Mouse (Mus musculus) lung, embryonic 16.5 days (tissue): ENCODE measurements around the gene Creb3l1. TPM values are rescaled to one million over a fixed set of nuclear protein-coding genes. Genes with fewer than 3 reads are reported as not detected.

Source experiments
- ATAC-seq: fragments of 200-750 bp; cut with Nextera tagmentation; 2 replicates; pipeline ENCODE4 v1.8.0; 2017; ENCODE audit warnings: low read depth, mild to moderate bottlenecking, moderate library complexity
- H3K27ac ChIP-seq: fragments of 300-500 bp; sonication (generic); 2 replicates; pipeline ENCODE4 v1.5.1; 2014; ENCODE audit warnings: mild to moderate bottlenecking, control low read depth, low read length
- H3K27me3 ChIP-seq: fragments of 300-500 bp; sonication (generic); 2 replicates; pipeline ENCODE4 v1.6.1; 2014; ENCODE audit warnings: low read depth, low read length, mixed read lengths; ENCODE audit not compliant: control insufficient read depth, insufficient read depth
- H3K36me3 ChIP-seq: fragments of 300-500 bp; sonication (generic); 2 replicates; pipeline ENCODE4 v1.6.1; 2014; ENCODE audit warnings: low read length; ENCODE audit not compliant: control insufficient read depth, insufficient read depth
- H3K4me1 ChIP-seq: fragments of 300-500 bp; sonication (generic); replicated peaks from 2 replicates; pipeline ENCODE4 v1.6.1; 2014; ENCODE audit warnings: low read length, mixed read lengths; ENCODE audit not compliant: control insufficient read depth, insufficient read depth
- H3K4me2 ChIP-seq: fragments of 300-500 bp; sonication (generic); 2 replicates; pipeline ENCODE4 v1.6.1; 2014; ENCODE audit warnings: low read depth, low read length, control low read depth
- H3K4me3 ChIP-seq: fragments of 300-500 bp; sonication (generic); 2 replicates; pipeline ENCODE4 v1.5.1; 2014; ENCODE audit warnings: mild to moderate bottlenecking, low read length, control low read depth
- H3K9ac ChIP-seq: fragments of 300-500 bp; sonication (generic); 2 replicates; pipeline ENCODE4 v1.6.1; 2014; ENCODE audit warnings: low read length, control low read depth
- H3K9me3 ChIP-seq: fragments of 300-500 bp; sonication (generic); 2 replicates; pipeline ENCODE4 v1.6.1; 2016; ENCODE audit warnings: low read length; ENCODE audit not compliant: control insufficient read depth
- WGBS: fragments of 180-500 bp; shearing (Covaris S2); extraction: QIAGEN DNeasy Blood & Tissue Kit; methylation state at CpG from one replicate; pipeline ENCODE4 v1.1.7; 2014; 5-methylcytosine and 5-hydroxymethylcytosine counted together
- polyA plus RNA-seq: library from polyadenylated mRNA; unstranded; fragments of >200 nt; fragmentation: Nextera tagmentation; extraction: Ambion mirVana; gene quantifications from 2 replicates; pipeline ENCODE4 v1.2.1, GENCODE M21; 2015

The Creb3l1 gene
- polyA plus RNA-seq, 1 experiment from 2014 or later = 15.1 TPM

DNA sequence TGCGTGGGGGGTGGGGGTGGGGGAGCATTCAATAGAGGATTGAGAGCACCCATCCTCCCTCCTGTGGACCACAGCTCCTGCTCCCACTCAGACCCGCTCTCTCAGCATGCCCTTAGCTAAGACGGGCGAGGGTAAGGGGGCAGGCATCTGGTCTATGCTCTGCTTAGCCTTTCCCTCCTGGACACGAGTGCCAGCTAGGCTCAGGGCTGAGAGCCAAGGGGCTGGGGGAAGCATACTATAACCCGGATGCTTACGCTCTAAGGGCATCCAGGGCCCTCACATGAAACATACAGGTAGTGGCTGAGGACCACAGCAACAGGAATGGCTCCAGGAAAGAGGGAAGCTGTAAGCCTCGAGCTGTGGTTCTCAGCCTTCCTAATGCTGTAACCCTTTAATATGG, 66.3 kb downstream of the Creb3l1 start:
- Histone ChIP-seq H3K4me1 (peaks cover 75% of the 10 kb centered on the region), H3K36me3 (no peaks in the 10 kb centered on the region), H3K9ac (0 out of 2 replicates have a peak overlapping the region, but pooled peaks have one; percentile 26), H3K9me3 (no peaks in the 10 kb centered on the region), H3K27ac (no peak overlapping the region), H3K4me2 (no peak overlapping the region), H3K4me3 (no peak overlapping the region), H3K27me3 (no peaks in the 10 kb centered on the region)
- 79% methylated on average over 8 of the region's 8 CpGs for WGBS
- ATAC-seq = no peak

DNA sequence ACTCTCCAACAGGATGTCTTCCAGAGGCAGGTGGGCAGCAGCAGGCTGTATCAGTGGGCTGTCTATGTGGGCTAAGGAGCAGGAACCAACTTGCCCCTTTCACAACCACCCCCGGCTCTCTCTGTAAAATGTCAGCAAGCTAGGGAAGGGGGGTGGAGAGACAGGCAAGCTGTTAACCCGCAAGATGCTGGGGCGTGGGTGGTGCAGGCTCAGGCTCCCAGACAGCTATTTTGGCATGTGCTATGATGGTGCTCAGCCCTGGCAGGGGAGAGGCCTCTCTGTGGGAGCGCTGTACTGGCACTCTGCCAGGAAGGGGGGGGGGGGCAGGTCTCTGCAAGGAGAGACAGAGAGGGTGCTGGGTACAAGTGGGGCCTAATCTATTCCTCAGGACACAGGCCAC, 67.2 kb downstream of the Creb3l1 start:
- Histone ChIP-seq H3K4me2 (no peak overlapping the region), H3K9me3 (no peaks in the 10 kb centered on the region), H3K4me1 (peaks cover 67% of the 10 kb centered on the region), H3K4me3 (no peak overlapping the region), H3K9ac (no peak overlapping the region), H3K36me3 (no peaks in the 10 kb centered on the region), H3K27me3 (no peaks in the 10 kb centered on the region), H3K27ac (peak overlapping the region; percentile 36; the same call in 1 of the 2 replicates)
- 3% methylated on average over 4 of the region's 4 CpGs for WGBS
- ATAC-seq = peak; percentile 66

DNA sequence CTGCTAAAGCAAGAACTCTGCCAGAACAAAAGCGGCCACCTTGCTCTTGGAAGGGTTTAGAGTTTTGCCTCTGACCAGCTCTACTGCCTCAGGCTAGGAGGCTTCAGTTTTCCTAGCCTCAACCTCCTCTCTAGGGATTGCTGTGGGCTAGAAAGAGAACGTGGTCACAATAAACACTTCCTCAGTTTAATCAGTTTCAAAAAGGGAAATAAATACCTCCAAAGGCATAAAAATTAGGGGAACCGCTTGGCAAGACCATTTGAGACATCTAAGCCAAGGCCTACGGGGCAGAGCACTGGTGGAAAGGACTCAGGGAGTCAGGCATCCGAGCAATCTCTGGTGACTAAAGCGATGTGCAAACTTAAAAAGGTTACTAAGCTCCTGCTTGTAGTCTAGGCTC, 68.4 kb downstream of the Creb3l1 start:
- Histone ChIP-seq H3K4me1 (peaks cover 57% of the 10 kb centered on the region), H3K27ac (peak overlapping the region; percentile 91), H3K4me2 (no peak overlapping the region), H3K9me3 (no peaks in the 10 kb centered on the region), H3K27me3 (no peaks in the 10 kb centered on the region), H3K36me3 (no peaks in the 10 kb centered on the region), H3K9ac (no peak overlapping the region), H3K4me3 (no peak overlapping the region)
- no peak for ATAC-seq
- 75% methylated on average over 6 of the region's 6 CpGs for WGBS

DNA sequence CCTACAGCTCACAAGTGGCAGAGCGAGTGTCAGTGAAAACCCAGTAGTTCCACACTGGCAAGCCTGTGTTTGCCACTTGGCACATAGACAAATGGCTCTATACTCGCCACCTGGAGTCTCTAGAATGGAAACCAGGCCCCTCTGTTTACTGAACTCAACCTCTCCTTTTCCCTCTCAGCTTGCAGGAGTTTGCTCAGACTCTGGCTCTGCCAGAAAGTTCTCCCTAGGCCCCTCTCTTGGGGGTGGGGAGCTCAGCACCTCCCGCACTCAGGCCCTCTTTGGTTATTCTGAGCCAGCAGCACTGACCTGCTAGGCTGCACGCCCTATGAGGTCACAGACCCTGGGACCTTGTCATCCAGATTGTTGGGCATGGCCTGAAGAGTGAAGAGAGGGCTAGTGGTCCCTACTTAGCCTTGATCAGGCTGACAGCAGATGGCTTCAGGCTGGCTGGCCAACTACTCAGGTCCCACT, 69.1 kb downstream of the Creb3l1 start:
- H3K36me3 ChIP-seq = no peaks in the 10 kb centered on the region
- peak; percentile 14; the same call in 1 of the 2 replicates for ATAC-seq
- peaks cover 64% of the 10 kb centered on the region for H3K4me1 ChIP-seq
- no peak overlapping the region for H3K9ac ChIP-seq
- H3K4me3 ChIP-seq = no peak overlapping the region
- no peak overlapping the region for H3K4me2 ChIP-seq
- 55% methylated on average over 4 of the region's 4 CpGs for WGBS
- peak overlapping the region; percentile 91 for H3K27ac ChIP-seq
- no peaks in the 10 kb centered on the region for H3K27me3 ChIP-seq
- no peaks in the 10 kb centered on the region for H3K9me3 ChIP-seq

DNA sequence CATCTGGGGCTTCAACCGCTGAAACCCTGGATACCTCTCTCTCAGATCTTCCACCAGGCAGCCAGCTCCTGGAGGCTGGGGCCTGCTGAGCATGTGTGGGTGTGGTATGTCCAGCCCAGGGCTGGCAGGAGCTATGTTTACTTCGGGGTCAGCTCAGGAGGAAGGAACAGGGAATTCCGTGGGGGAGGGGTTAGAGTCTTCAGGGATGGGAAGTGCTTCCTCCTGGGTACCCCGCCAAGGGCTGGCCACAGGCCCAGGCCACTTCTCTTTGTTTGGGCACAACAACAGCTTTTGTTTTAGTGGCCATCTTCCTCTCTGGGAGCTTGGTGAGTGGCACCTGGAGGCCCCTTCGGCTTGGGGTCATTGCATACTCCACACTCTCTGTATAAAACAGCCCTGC, 70.5 kb downstream of the Creb3l1 start:
- WGBS = 11% methylated on average over 5 of the region's 5 CpGs
- Histone ChIP-seq H3K36me3 (no peaks in the 10 kb centered on the region), H3K27ac (peak overlapping the region; percentile 91), H3K4me2 (no peak overlapping the region), H3K9me3 (no peaks in the 10 kb centered on the region), H3K27me3 (no peaks in the 10 kb centered on the region), H3K9ac (0 out of 2 replicates have a peak overlapping the region, but pooled peaks have one; percentile 43), H3K4me1 (peaks cover 67% of the 10 kb centered on the region), H3K4me3 (no peak overlapping the region)
- ATAC-seq = peak; percentile 79

DNA sequence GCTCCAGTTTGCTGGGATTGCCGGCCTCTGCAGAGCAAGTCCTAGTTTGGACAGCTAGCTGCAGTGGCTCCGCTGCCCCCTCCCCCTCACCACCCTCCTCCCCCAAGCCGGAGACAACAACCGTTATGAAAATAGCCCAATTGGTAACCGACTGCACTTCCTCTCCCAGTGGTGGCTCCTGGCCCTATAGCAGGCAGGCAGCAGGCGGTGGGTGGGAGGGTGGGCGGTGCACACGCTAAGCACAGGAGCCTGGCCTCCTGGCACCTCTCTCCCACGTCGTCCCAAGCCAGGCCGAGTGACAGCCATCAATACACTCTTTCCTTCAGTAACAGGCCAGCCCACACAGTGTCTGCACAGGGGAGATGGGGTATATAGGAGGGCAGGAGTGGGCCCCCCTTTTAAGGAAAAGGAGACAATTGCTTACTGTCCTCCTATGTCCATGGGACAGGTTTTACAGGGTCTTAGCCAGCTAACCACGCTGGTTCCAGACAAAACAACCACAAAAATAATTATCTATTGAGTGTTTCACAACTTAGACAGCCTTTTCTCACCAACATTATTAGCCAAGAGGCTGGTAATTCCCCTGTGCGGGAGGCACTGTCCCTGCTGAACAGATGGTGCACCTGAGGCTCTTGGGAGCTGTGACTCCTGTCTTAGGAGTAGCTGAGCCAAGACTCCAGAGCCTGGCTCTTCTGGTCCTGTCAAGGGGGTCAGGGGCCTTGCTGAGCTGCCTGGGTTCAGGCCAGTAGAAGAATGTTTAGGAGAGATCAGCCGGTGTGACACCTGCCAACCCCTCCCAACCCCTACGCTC, 73.8 kb downstream of the Creb3l1 start:
- peak; percentile 62 for ATAC-seq
- WGBS = 19% methylated on average over 15 of the region's 15 CpGs
- no peaks in the 10 kb centered on the region for H3K9me3 ChIP-seq
- H3K9ac ChIP-seq = peak overlapping the region; percentile 60
- H3K4me1 ChIP-seq = peaks cover 64% of the 10 kb centered on the region
- peak overlapping the region; percentile 29 for H3K4me3 ChIP-seq
- no peaks in the 10 kb centered on the region for H3K27me3 ChIP-seq
- peak overlapping the region; percentile 55 for H3K4me2 ChIP-seq
- peak overlapping the region; percentile 89 for H3K27ac ChIP-seq
- H3K36me3 ChIP-seq = no peaks in the 10 kb centered on the region

DNA sequence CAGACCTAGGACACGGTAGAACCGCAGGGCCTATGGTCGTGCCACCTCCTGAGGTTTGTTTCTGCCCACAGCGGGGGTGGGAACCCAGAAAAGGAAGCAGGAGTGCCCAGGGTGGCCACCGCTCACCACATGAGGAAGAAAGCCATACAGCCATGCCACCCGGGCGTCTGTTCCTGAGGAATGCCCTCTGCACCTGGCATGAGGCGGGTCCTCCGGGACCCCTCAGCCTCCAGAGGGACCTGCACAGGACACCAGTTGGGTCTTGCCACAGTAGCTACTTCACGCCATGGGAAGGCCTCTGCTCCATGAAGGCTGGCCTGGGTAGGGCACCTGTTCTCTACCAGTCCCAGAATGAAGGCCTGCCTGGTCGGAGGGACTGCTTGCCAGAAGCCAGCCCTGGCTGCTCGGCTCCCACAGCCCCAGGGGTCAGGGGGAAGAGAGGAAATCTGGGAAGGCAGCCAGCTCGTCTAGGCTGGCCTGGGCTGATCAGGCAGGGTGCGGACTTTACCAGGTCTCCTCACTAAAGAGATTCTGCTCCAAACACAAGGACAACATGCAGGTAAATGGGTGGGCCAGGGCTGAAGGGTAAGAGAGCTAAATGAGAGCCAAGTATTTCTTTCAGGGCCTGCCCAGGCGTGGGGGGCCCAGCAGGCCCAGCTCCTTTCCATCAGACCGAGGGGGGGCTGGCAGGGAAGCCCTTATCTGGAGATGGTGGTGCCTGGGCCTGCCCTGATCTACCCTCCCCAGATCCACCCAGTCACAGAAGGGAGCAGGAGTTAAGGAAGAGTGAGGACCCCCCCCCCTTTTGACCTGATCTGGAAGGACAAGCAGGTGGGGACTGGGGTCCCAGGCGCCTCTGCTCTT, 74.7 kb downstream of the Creb3l1 start:
- Histone ChIP-seq H3K4me1 (peaks cover 55% of the 10 kb centered on the region), H3K9ac (peak overlapping the region; percentile 60), H3K9me3 (no peaks in the 10 kb centered on the region), H3K36me3 (no peaks in the 10 kb centered on the region), H3K27me3 (no peaks in the 10 kb centered on the region), H3K4me3 (peak overlapping the region; percentile 29), H3K27ac (peak overlapping the region; percentile 89), H3K4me2 (peak overlapping the region; percentile 55)
- peak; percentile 62 for ATAC-seq
- 54% methylated on average over 17 of the region's 17 CpGs for WGBS

GRCm38 (mm10) chr2:91948792-91949241, 75.5 kb downstream of the Creb3l1 start:
- no peak overlapping the region for H3K9ac ChIP-seq
- H3K4me2 ChIP-seq = no peak overlapping the region
- no peak overlapping the region for H3K27ac ChIP-seq
- ATAC-seq = no peak
- no peaks in the 10 kb centered on the region for H3K27me3 ChIP-seq
- 58% methylated on average over 3 of the region's 3 CpGs for WGBS
- H3K36me3 ChIP-seq = no peaks in the 10 kb centered on the region
- H3K4me1 ChIP-seq = peaks cover 47% of the 10 kb centered on the region
- no peaks in the 10 kb centered on the region for H3K9me3 ChIP-seq
- no peak overlapping the region for H3K4me3 ChIP-seq

DNA sequence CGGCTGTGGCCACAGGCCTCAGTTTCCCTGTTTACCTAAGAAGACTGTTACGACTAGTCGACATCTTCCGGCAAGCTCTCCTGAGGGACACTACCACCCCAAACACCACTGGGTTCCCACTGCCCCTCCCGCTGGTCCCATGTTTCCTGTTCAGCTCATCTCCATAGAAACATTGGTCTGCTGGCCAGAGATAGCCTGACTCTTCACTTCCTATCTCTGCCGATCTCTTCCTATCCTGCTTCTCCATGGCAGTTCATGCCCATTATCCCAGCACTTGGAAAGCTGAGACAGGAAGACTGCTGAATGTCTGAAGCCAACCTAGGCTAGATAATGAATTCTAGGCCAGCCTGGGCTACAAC, 76.2 kb downstream of the Creb3l1 start:
- WGBS = 60% methylated on average over 6 of the region's 6 CpGs

More for the DNA sequence above, 76.2 kb downstream of the Creb3l1 start:
- no peak overlapping the region for H3K4me3 ChIP-seq
- H3K9me3 ChIP-seq = no peaks in the 10 kb centered on the region
- no peaks in the 10 kb centered on the region for H3K27me3 ChIP-seq
- H3K9ac ChIP-seq = no peak overlapping the region
- ATAC-seq = no peak
- H3K4me2 ChIP-seq = no peak overlapping the region
- H3K36me3 ChIP-seq = no peaks in the 10 kb centered on the region
- H3K27ac ChIP-seq = peak overlapping the region; percentile 54
- peaks cover 40% of the 10 kb centered on the region for H3K4me1 ChIP-seq
